Mouse (Mus musculus): ENCODE measurements around the gene Slc2a9. TPM values are rescaled to one million over a fixed set of nuclear protein-coding genes. Genes with fewer than 3 reads are reported as not detected.

The Slc2a9 gene
- polyA plus RNA-seq, 1 experiment from 2014 or later: 0.27 TPM

GRCm38 (mm10) chr5:38366650-38367470, 136.1 kb downstream of the Slc2a9 start:
- Histone ChIP-seq H3K4me2 (peak overlapping the region; percentile 75), H3K9ac (peak overlapping the region; percentile 64), H3K4me1 (peaks cover 24% of the 10 kb centered on the region), H3K9me3 (no peaks in the 10 kb centered on the region), H3K27ac (replicated peaks) (0 out of 2 replicates have a peak overlapping the region, but pooled peaks have one; percentile 0), H3K36me3 (no peaks in the 10 kb centered on the region), H3K27me3 (replicated peaks) (peaks cover 10% of the 10 kb centered on the region; the same call in 1 of the 2 replicates), H3K4me3 (peak overlapping the region; percentile 44)
- WGBS: 8% methylated on average over 18 of the region's 18 CpGs
- ATAC-seq (ENCODE audit: extremely low read depth, insufficient number of reproducible peaks, low FRiP score, low TSS enrichment): peak; percentile 42; the same call in 1 of the 2 replicates

GRCm38 (mm10) chr5:38365521-38365920, 137.4 kb downstream of the Slc2a9 start:
- Histone ChIP-seq H3K9ac (no peak overlapping the region), H3K27me3 (replicated peaks) (peaks cover 10% of the 10 kb centered on the region; the same call in 1 of the 2 replicates), H3K4me2 (no peak overlapping the region), H3K4me1 (peaks cover 24% of the 10 kb centered on the region), H3K27ac (replicated peaks) (no peak overlapping the region), H3K36me3 (no peaks in the 10 kb centered on the region), H3K4me3 (no peak overlapping the region), H3K9me3 (no peaks in the 10 kb centered on the region)
- no peak; the same call in 1 of the 2 replicates for ATAC-seq (ENCODE audit: extremely low read depth, insufficient number of reproducible peaks, low FRiP score, low TSS enrichment)
- 37% methylated on average over 2 of the region's 2 CpGs for WGBS

- no peak overlapping the region for H3K4me2 ChIP-seq
- no peak overlapping the region for H3K27ac ChIP-seq (replicated peaks)
- H3K27me3 ChIP-seq (replicated peaks): peaks cover 10% of the 10 kb centered on the region; the same call in 1 of the 2 replicates
- peaks cover 24% of the 10 kb centered on the region for H3K4me1 ChIP-seq
- H3K4me3 ChIP-seq: no peak overlapping the region
- no peak for ATAC-seq (ENCODE audit: extremely low read depth, insufficient number of reproducible peaks, low FRiP score, low TSS enrichment)
- WGBS: 78% methylated on average over 5 of the region's 5 CpGs
- H3K36me3 ChIP-seq: no peaks in the 10 kb centered on the region
- no peak overlapping the region for H3K9ac ChIP-seq
- H3K9me3 ChIP-seq: no peaks in the 10 kb centered on the region
Measured at GRCm38 (mm10) chr5:38364396-38364795, 138.5 kb downstream of the Slc2a9 start.

- no peaks in the 10 kb centered on the region for H3K4me1 ChIP-seq
- ATAC-seq (ENCODE audit: extremely low read depth, insufficient number of reproducible peaks, low FRiP score, low TSS enrichment): no peak
- H3K4me3 ChIP-seq: no peak overlapping the region
- peaks cover 5% of the 10 kb centered on the region; the same call in 1 of the 2 replicates for H3K27me3 ChIP-seq (replicated peaks)
- no peaks in the 10 kb centered on the region for H3K36me3 ChIP-seq
- H3K9ac ChIP-seq: no peak overlapping the region
- H3K9me3 ChIP-seq: no peaks in the 10 kb centered on the region
- no peak overlapping the region for H3K27ac ChIP-seq (replicated peaks)
- WGBS: 76% methylated on average over 2 of the region's 2 CpGs
- no peak overlapping the region for H3K4me2 ChIP-seq
Measured at GRCm38 (mm10) chr5:38359716-38360115, 143.2 kb downstream of the Slc2a9 start.

- H3K27me3 ChIP-seq (replicated peaks): peaks cover 5% of the 10 kb centered on the region; the same call in 1 of the 2 replicates
- H3K27ac ChIP-seq (replicated peaks): no peak overlapping the region
- H3K9ac ChIP-seq: no peak overlapping the region
- no peaks in the 10 kb centered on the region for H3K4me1 ChIP-seq
- WGBS: 69% methylated on average over 3 of the region's 3 CpGs
- no peak overlapping the region for H3K4me3 ChIP-seq
- ATAC-seq (ENCODE audit: extremely low read depth, insufficient number of reproducible peaks, low FRiP score, low TSS enrichment): no peak
- no peaks in the 10 kb centered on the region for H3K9me3 ChIP-seq
- no peaks in the 10 kb centered on the region for H3K36me3 ChIP-seq
- no peak overlapping the region for H3K4me2 ChIP-seq
Measured at GRCm38 (mm10) chr5:38356927-38357326, 146.0 kb downstream of the Slc2a9 start.

- H3K36me3 ChIP-seq: no peaks in the 10 kb centered on the region
- 57% methylated on average over 5 of the region's 5 CpGs for WGBS
- no peaks in the 10 kb centered on the region for H3K9me3 ChIP-seq
- H3K9ac ChIP-seq: no peak overlapping the region
- no peak overlapping the region for H3K4me3 ChIP-seq
- H3K4me1 ChIP-seq: no peaks in the 10 kb centered on the region
- no peak for ATAC-seq (ENCODE audit: extremely low read depth, insufficient number of reproducible peaks, low FRiP score, low TSS enrichment)
- no peak overlapping the region for H3K4me2 ChIP-seq
- no peak overlapping the region for H3K27ac ChIP-seq (replicated peaks)
- H3K27me3 ChIP-seq (replicated peaks): peaks cover 40% of the 10 kb centered on the region
Measured at GRCm38 (mm10) chr5:38350351-38350929, 152.5 kb downstream of the Slc2a9 start.

- H3K36me3 ChIP-seq: no peaks in the 10 kb centered on the region
- no peak overlapping the region for H3K4me2 ChIP-seq
- no peak overlapping the region for H3K9ac ChIP-seq
- ATAC-seq (ENCODE audit: extremely low read depth, insufficient number of reproducible peaks, low FRiP score, low TSS enrichment): no peak
- H3K4me1 ChIP-seq: no peaks in the 10 kb centered on the region
- no peak overlapping the region for H3K27ac ChIP-seq (replicated peaks)
- peaks cover 45% of the 10 kb centered on the region for H3K27me3 ChIP-seq (replicated peaks)
- 30% methylated on average over 10 of the region's 10 CpGs for WGBS
- H3K9me3 ChIP-seq: no peaks in the 10 kb centered on the region
- H3K4me3 ChIP-seq: no peak overlapping the region
Measured at GRCm38 (mm10) chr5:38346646-38347432, 156.1 kb downstream of the Slc2a9 start.

- H3K4me3 ChIP-seq: no peak overlapping the region
Measured at GRCm38 (mm10) chr5:38343101-38343500, 159.8 kb downstream of the Slc2a9 start.

GRCm38 (mm10) chr5:38334582-38334981, 168.4 kb downstream of the Slc2a9 start:
- no peak for ATAC-seq (ENCODE audit: extremely low read depth, insufficient number of reproducible peaks, low FRiP score, low TSS enrichment)
- Histone ChIP-seq H3K36me3 (no peaks in the 10 kb centered on the region), H3K4me2 (no peak overlapping the region), H3K4me3 (no peak overlapping the region), H3K4me1 (no peaks in the 10 kb centered on the region), H3K9me3 (no peaks in the 10 kb centered on the region), H3K27ac (replicated peaks) (no peak overlapping the region), H3K9ac (no peak overlapping the region), H3K27me3 (replicated peaks) (peaks cover 3% of the 10 kb centered on the region; the same call in 1 of the 2 replicates)
- 31% methylated on average over 1 of the region's 1 CpGs for WGBS

More at GRCm38 (mm10) chr5:38343101-38343500, 159.8 kb downstream of the Slc2a9 start:
- no peak for ATAC-seq (ENCODE audit: extremely low read depth, insufficient number of reproducible peaks, low FRiP score, low TSS enrichment)
- 62% methylated on average over 3 of the region's 3 CpGs for WGBS
- H3K4me1 ChIP-seq: no peaks in the 10 kb centered on the region
- no peaks in the 10 kb centered on the region for H3K36me3 ChIP-seq
- peaks cover 26% of the 10 kb centered on the region for H3K27me3 ChIP-seq (replicated peaks)
- no peak overlapping the region for H3K27ac ChIP-seq (replicated peaks)
- no peaks in the 10 kb centered on the region for H3K9me3 ChIP-seq
- H3K9ac ChIP-seq: no peak overlapping the region
- no peak overlapping the region for H3K4me2 ChIP-seq

GRCm38 (mm10) chr5:38333381-38333780, 169.6 kb downstream of the Slc2a9 start:
- no peak overlapping the region for H3K9ac ChIP-seq
- no peak for ATAC-seq (ENCODE audit: extremely low read depth, insufficient number of reproducible peaks, low FRiP score, low TSS enrichment)
- no peak overlapping the region for H3K4me2 ChIP-seq
- WGBS: 65% methylated on average over 4 of the region's 4 CpGs
- no peak overlapping the region for H3K4me3 ChIP-seq
- no peaks in the 10 kb centered on the region for H3K36me3 ChIP-seq
- H3K27me3 ChIP-seq (replicated peaks): peaks cover 3% of the 10 kb centered on the region; the same call in 1 of the 2 replicates
- no peaks in the 10 kb centered on the region for H3K9me3 ChIP-seq
- H3K27ac ChIP-seq (replicated peaks): no peak overlapping the region
- no peaks in the 10 kb centered on the region for H3K4me1 ChIP-seq

Measured in heart, embryonic 13.5 days (tissue).